Mouse (Mus musculus): ENCODE measurements at regions not wholly inside any gene's neighbourhood (a gene's known extent, or its start where the extent isn't known, plus 50 kb on each side); places are given as distances from the start of the nearest gene placed in this dataset.
A peak's percentile ranks its signal among the peaks of the same experiment; 100 is the strongest.

- DNase-seq (ENCODE audit: low read depth, low spot score) = no peak
These were observed 63.7 kb downstream of the Nkx2-1 start for GRCm38 (mm10) chr12:56472856-56473647.

GRCm38 (mm10) chr12:56470932-56471500 lies 65.7 kb downstream of the Nkx2-1 start:
- no peak for DNase-seq (ENCODE audit: low read depth, low spot score)

- no peak for DNase-seq (ENCODE audit: low read depth, low spot score)
These were observed 77.1 kb downstream of the Nkx2-1 start for GRCm38 (mm10) chr12:56459508-56460119.

- peak; percentile 53 for DNase-seq (ENCODE audit: low read depth, low spot score)
These were observed 77.8 kb downstream of the Nkx2-1 start for GRCm38 (mm10) chr12:56458665-56459507.

GRCm38 (mm10) chr12:56457951-56458350 lies 78.8 kb downstream of the Nkx2-1 start:
- DNase-seq (ENCODE audit: low read depth, low spot score) = no peak

- DNase-seq (ENCODE audit: low read depth, low spot score) = no peak
These were observed 79.4 kb downstream of the Nkx2-1 start for GRCm38 (mm10) chr12:56457356-56457755.

GRCm38 (mm10) chr12:56450261-56450660 lies 86.4 kb downstream of the Nkx2-1 start:
- no peak for DNase-seq (ENCODE audit: low read depth, low spot score)

- DNase-seq (ENCODE audit: low read depth, low spot score) = no peak
These were observed 87.7 kb downstream of the Nkx2-1 start for GRCm38 (mm10) chr12:56448786-56449564.

- no peak for DNase-seq (ENCODE audit: low read depth, low spot score)
These were observed 95.4 kb downstream of the Nkx2-1 start for GRCm38 (mm10) chr12:56441166-56441817.

- DNase-seq (ENCODE audit: low read depth, low spot score) = peak; percentile 73
These were observed 94.6 kb upstream of the Mbip start for GRCm38 (mm10) chr12:56440068-56440847.

- no peak for DNase-seq (ENCODE audit: low read depth, low spot score)
These were observed 92.7 kb upstream of the Mbip start for GRCm38 (mm10) chr12:56438384-56438783.

GRCm38 (mm10) chr12:56437975-56438374 lies 92.3 kb upstream of the Mbip start:
- DNase-seq (ENCODE audit: low read depth, low spot score) = no peak

- no peak for DNase-seq (ENCODE audit: low read depth, low spot score)
These were observed 81.1 kb upstream of the Mbip start for GRCm38 (mm10) chr12:56426681-56427246.

- DNase-seq (ENCODE audit: low read depth, low spot score) = no peak
These were observed 70.4 kb upstream of the Mbip start for GRCm38 (mm10) chr12:56416106-56416505.

- no peak for DNase-seq (ENCODE audit: low read depth, low spot score)
These were observed 69.4 kb upstream of the Mbip start for GRCm38 (mm10) chr12:56414861-56415765.

GRCm38 (mm10) chr12:56405658-56406057 lies 60.0 kb upstream of the Mbip start:
- DNase-seq (ENCODE audit: low read depth, low spot score) = no peak

- DNase-seq (ENCODE audit: low read depth, low spot score) = peak; percentile 71
These were observed 59.1 kb upstream of the Mbip start for GRCm38 (mm10) chr12:56404833-56405232.

GRCm38 (mm10) chr12:56404262-56404661 lies 58.6 kb upstream of the Mbip start:
- no peak for DNase-seq (ENCODE audit: low read depth, low spot score)

All from mesoderm, embryonic 11.5 days (tissue).